Mouse (Mus musculus) myocyte (in vitro differentiated cells): ENCODE measurements around the gene Mpzl2.

Source experiments
- CEBPB ChIP-seq: IDR thresholded peaks from 2 replicates; pipeline ENCODE4 v1.6.1; 2011; ENCODE audit warnings: mild to moderate bottlenecking, moderate library complexity; ENCODE audit not compliant: poor library complexity, insufficient read depth, severe bottlenecking
- E2F4 ChIP-seq: IDR thresholded peaks from one replicate; pipeline ENCODE4 v1.6.1; 2011; ENCODE audit warnings: mild to moderate bottlenecking, control low read depth, moderate library complexity; ENCODE audit not compliant: insufficient read depth
- MAX ChIP-seq: IDR thresholded peaks from one replicate; pipeline ENCODE4 v1.6.1; 2011; ENCODE audit warnings: low read depth, mild to moderate bottlenecking, control low read depth
- MYOD1 ChIP-seq, 3 experiments: IDR thresholded peaks; one replicate each; pipeline ENCODE4 v1.6.1; 2011; ENCODE audit warnings: control low read depth in 2 of 3, low read depth in 2 of 3, mild to moderate bottlenecking in 2 of 3, moderate library complexity in 1 of 3; ENCODE audit not compliant: insufficient read length in 2 of 3, control insufficient read depth in 1 of 3
- MYOG ChIP-seq, 3 experiments: IDR thresholded peaks; one replicate each; pipeline ENCODE4 v1.6.1; 2011; ENCODE audit warnings: control low read depth in 2 of 3, low read depth in 2 of 3, mild to moderate bottlenecking in 2 of 3; ENCODE audit not compliant: insufficient read length in 2 of 3, control insufficient read depth in 1 of 3, insufficient read depth in 1 of 3
- POLR2A ChIP-seq: IDR thresholded peaks from one replicate; pipeline ENCODE4 v1.6.1; 2011; ENCODE audit warnings: low read depth, mild to moderate bottlenecking, control low read depth, moderate library complexity; ENCODE audit not compliant: insufficient read length
- POLR2AphosphoS2 ChIP-seq: IDR thresholded peaks from one replicate; pipeline ENCODE4 v1.6.1; 2011; ENCODE audit warnings: low read depth, control low read depth; ENCODE audit not compliant: insufficient read length
- SRF ChIP-seq: IDR thresholded peaks from one replicate; pipeline ENCODE4 v1.6.1; 2011; ENCODE audit warnings: low read depth; ENCODE audit not compliant: control insufficient read depth, insufficient read length
- TCF12 ChIP-seq: IDR thresholded peaks from one replicate; pipeline ENCODE4 v1.6.1; 2011; ENCODE audit warnings: mild to moderate bottlenecking, control low read depth; ENCODE audit not compliant: poor library complexity, insufficient read depth, severe bottlenecking
- TCF3 ChIP-seq: IDR thresholded peaks from one replicate; pipeline ENCODE4 v1.6.1; 2011; ENCODE audit warnings: low read depth, control low read depth; ENCODE audit not compliant: insufficient read length
- USF1 ChIP-seq: IDR thresholded peaks from one replicate; pipeline ENCODE4 v1.6.1; 2011; ENCODE audit warnings: low read depth, mild to moderate bottlenecking, control low read depth, moderate library complexity

GRCm38 (mm10) chr9:45079011-45079410 is 39.4 kb downstream of the Mpzl2 start, which contains the start of gene Jaml:
- TF ChIP-seq USF1, result no peak
- no peak for TF ChIP-seq MYOG (IDR thresholded peaks at IDR 0.05; ENCODE audit: control insufficient read depth in 1 of 3, insufficient read depth in 1 of 3, insufficient read length in 2 of 3, low read depth in 2 of 3)
- TF ChIP-seq TCF12, result no peak
- no peak for TF ChIP-seq MAX
- TF ChIP-seq POLR2A, result no peak
- TF ChIP-seq POLR2AphosphoS2, result no peak
- no peak for TF ChIP-seq SRF
- TF ChIP-seq CEBPB, result no peak
- no peak for TF ChIP-seq E2F4
- TF ChIP-seq TCF3, result no peak
- no peak for TF ChIP-seq MYOD1 (IDR thresholded peaks at IDR 0.05; ENCODE audit: control insufficient read depth in 1 of 3, insufficient read length in 2 of 3, low read depth in 2 of 3)
